Mouse (Mus musculus): Measurements from ENCODE around the gene Filip1. TPM values are rescaled to one million over a fixed set of nuclear protein-coding genes. Genes with fewer than 3 reads are reported as not detected.

The Filip1 gene
- polyA plus RNA-seq, 1 experiment from 2014 or later: 11.1 TPM

DNA sequence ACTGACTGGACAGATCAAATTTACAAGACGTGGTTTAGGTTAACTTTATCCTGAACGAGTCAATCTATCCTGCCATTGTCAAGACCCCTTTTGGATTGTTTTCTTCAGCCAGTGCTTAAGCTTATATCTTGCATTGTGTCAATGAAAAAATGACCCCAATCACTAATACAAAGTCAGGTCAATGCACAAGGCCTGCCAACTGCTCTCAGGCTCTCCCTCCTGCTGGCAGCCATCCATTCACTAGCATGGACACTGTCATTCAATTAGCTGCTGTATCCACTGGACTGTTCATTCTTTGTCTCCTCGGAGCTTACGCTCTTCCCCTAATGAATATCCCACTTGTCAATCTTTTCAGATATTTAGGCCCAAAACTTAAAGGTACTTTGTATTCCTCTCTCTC is 189.2 kb downstream of the Filip1 start:
- Histone ChIP-seq H3K4me3 (replicated peaks; ENCODE audit: low read length) (no peak overlapping the region), H3K27ac (ENCODE audit: low read length) (no peak overlapping the region), H3K9ac (ENCODE audit: low read length) (no peak overlapping the region), H3K36me3 (ENCODE audit: control insufficient read depth, insufficient read depth, low read length) (no peaks in the 10 kb centered on the region), H3K4me1 (ENCODE audit: control insufficient read depth, insufficient read depth, low read length) (no peaks in the 10 kb centered on the region), H3K4me2 (ENCODE audit: low read depth, low read length) (no peak overlapping the region), H3K9me3 (replicated peaks; ENCODE audit: control insufficient read depth, low read length) (0 out of 2 replicates have a peak, but pooled peaks cover 4% of the 10 kb centered on the region), H3K27me3 (ENCODE audit: control insufficient read depth, insufficient read depth, low read length) (no peaks in the 10 kb centered on the region)
- 77% methylated on average over 4 of the region's 4 CpGs for WGBS
- no peak for ATAC-seq (ENCODE audit: insufficient read depth, low FRiP score)

DNA sequence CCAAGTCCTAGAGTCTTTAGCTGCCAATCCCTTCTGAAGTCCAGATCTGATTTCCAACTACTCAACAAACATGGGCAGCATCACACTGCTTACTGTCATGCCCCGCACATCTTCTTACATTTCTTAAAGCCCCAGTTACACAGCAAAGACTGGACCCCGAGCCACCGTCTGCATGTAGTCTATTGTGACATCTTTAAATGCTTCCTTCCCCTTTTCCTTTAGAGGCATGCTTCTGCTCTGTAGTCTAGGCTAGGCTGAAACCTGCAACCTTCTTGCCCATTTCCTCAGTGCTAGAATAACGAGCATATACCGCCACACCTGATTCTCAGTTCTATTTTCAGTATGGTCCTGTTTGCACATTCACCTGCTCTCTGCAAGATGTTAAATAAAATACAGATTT is 196.2 kb downstream of the Filip1 start:
- Histone ChIP-seq H3K4me1 (ENCODE audit: control insufficient read depth, insufficient read depth, low read length) (no peaks in the 10 kb centered on the region), H3K4me2 (ENCODE audit: low read depth, low read length) (no peak overlapping the region), H3K9me3 (replicated peaks; ENCODE audit: control insufficient read depth, low read length) (peaks cover 4% of the 10 kb centered on the region; the same call in 1 of the 2 replicates), H3K27me3 (ENCODE audit: control insufficient read depth, insufficient read depth, low read length) (no peaks in the 10 kb centered on the region), H3K4me3 (replicated peaks; ENCODE audit: low read length) (no peak overlapping the region), H3K27ac (ENCODE audit: low read length) (no peak overlapping the region), H3K9ac (ENCODE audit: low read length) (no peak overlapping the region), H3K36me3 (ENCODE audit: control insufficient read depth, insufficient read depth, low read length) (no peaks in the 10 kb centered on the region)
- no peak for ATAC-seq (ENCODE audit: insufficient read depth, low FRiP score)
- WGBS: 83% methylated on average over 5 of the region's 5 CpGs

DNA sequence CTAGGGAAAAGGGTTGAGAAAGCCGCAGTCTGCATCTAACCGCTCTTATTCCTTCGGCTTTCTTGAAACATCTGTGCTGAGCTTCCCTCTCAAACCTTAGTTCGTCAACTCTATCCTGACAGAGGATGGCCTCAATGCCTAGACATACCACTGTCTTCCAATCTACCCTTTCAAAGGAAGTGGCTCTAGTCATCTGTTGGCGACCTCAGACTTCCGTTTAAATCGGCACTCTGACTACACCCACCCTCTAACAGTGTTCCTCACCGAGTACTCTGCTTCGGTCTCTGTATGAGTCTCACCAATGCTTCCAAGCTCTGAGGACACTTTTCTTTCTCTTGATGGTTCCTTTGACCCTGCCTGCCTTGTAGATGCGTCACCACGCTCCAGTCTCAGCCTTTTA is 196.6 kb downstream of the Filip1 start:
- Histone ChIP-seq H3K27ac (ENCODE audit: low read length) (no peak overlapping the region), H3K4me3 (replicated peaks; ENCODE audit: low read length) (no peak overlapping the region), H3K4me1 (ENCODE audit: control insufficient read depth, insufficient read depth, low read length) (no peaks in the 10 kb centered on the region), H3K27me3 (ENCODE audit: control insufficient read depth, insufficient read depth, low read length) (no peaks in the 10 kb centered on the region), H3K4me2 (ENCODE audit: low read depth, low read length) (no peak overlapping the region), H3K9me3 (replicated peaks; ENCODE audit: control insufficient read depth, low read length) (peaks cover 4% of the 10 kb centered on the region; the same call in 1 of the 2 replicates), H3K9ac (ENCODE audit: low read length) (no peak overlapping the region), H3K36me3 (ENCODE audit: control insufficient read depth, insufficient read depth, low read length) (no peaks in the 10 kb centered on the region)
- 86% methylated on average over 11 of the region's 11 CpGs for WGBS
- ATAC-seq (ENCODE audit: insufficient read depth, low FRiP score): no peak

DNA sequence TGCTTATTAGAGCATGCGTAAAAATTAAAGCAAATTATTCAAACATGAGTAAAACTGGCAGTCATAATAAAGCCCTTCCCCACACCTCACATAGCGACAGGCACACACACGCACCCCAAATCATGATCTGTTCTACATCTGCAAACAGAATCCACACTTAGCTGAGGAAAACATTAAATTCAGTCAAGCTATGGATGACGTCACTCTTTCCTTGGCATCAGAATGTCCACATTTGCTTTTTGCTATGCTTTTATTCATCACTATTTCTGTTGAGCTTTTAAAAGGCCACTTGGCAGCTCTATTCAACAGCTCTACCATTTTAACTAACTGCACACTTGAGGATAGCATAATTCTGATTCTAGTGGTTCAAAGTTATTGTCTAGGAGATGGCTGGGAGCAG is 198.1 kb downstream of the Filip1 start:
- Histone ChIP-seq H3K27ac (ENCODE audit: low read length) (no peak overlapping the region), H3K9ac (ENCODE audit: low read length) (no peak overlapping the region), H3K27me3 (ENCODE audit: control insufficient read depth, insufficient read depth, low read length) (no peaks in the 10 kb centered on the region), H3K4me3 (replicated peaks; ENCODE audit: low read length) (no peak overlapping the region), H3K9me3 (replicated peaks; ENCODE audit: control insufficient read depth, low read length) (peaks cover 4% of the 10 kb centered on the region; the same call in 1 of the 2 replicates), H3K4me2 (ENCODE audit: low read depth, low read length) (no peak overlapping the region), H3K36me3 (ENCODE audit: control insufficient read depth, insufficient read depth, low read length) (no peaks in the 10 kb centered on the region), H3K4me1 (ENCODE audit: control insufficient read depth, insufficient read depth, low read length) (no peaks in the 10 kb centered on the region)
- WGBS: 82% methylated on average over 4 of the region's 4 CpGs
- no peak for ATAC-seq (ENCODE audit: insufficient read depth, low FRiP score)

- WGBS: 71% methylated on average over 10 of the region's 11 CpGs
- H3K27ac ChIP-seq (ENCODE audit: low read length): no peak overlapping the region
- ATAC-seq (ENCODE audit: insufficient read depth, low FRiP score): no peak
- no peaks in the 10 kb centered on the region for H3K27me3 ChIP-seq (ENCODE audit: control insufficient read depth, insufficient read depth, low read length)
- no peaks in the 10 kb centered on the region for H3K9me3 ChIP-seq (replicated peaks; ENCODE audit: control insufficient read depth, low read length)
- H3K4me2 ChIP-seq (ENCODE audit: low read depth, low read length): no peak overlapping the region
- no peaks in the 10 kb centered on the region for H3K36me3 ChIP-seq (ENCODE audit: control insufficient read depth, insufficient read depth, low read length)
- no peak overlapping the region for H3K9ac ChIP-seq (ENCODE audit: low read length)
- H3K4me1 ChIP-seq (ENCODE audit: control insufficient read depth, insufficient read depth, low read length): 0 out of 2 replicates have a peak, but pooled peaks cover 8% of the 10 kb centered on the region
- no peak overlapping the region for H3K4me3 ChIP-seq (replicated peaks; ENCODE audit: low read length)
Observed at GRCm38 (mm10) chr9:79810969-79811902, 201.4 kb downstream of the Filip1 start.

GRCm38 (mm10) chr9:79810534-79810933 is 202.1 kb downstream of the Filip1 start:
- no peak for ATAC-seq (ENCODE audit: insufficient read depth, low FRiP score)

DNA sequence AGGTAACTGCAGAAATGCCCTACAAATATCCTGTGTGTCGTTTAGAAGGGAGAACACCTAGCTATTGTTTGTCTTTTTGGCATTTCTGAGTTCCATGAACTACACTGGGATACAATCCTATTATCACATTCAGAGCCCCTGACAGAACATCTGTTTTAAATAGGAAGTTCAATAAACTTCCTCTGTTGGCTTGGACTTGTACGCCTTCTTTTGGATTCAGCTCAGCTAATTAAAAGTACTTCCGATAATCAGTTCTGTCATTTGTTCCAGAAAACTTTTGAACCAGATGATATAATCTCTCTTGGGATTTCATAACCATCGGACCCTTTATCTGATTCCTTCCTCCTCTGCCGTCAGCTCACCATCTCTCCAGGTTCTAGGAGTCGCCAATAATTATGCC is 203.2 kb downstream of the Filip1 start:
- H3K4me3 ChIP-seq (replicated peaks; ENCODE audit: low read length): no peak overlapping the region
- ATAC-seq (ENCODE audit: insufficient read depth, low FRiP score): no peak
- no peak overlapping the region for H3K9ac ChIP-seq (ENCODE audit: low read length)
- WGBS: 57% methylated on average over 6 of the region's 6 CpGs
- H3K4me1 ChIP-seq (ENCODE audit: control insufficient read depth, insufficient read depth, low read length): 0 out of 2 replicates have a peak, but pooled peaks cover 8% of the 10 kb centered on the region
- H3K9me3 ChIP-seq (replicated peaks; ENCODE audit: control insufficient read depth, low read length): no peaks in the 10 kb centered on the region
- H3K27me3 ChIP-seq (ENCODE audit: control insufficient read depth, insufficient read depth, low read length): no peaks in the 10 kb centered on the region
- no peak overlapping the region for H3K27ac ChIP-seq (ENCODE audit: low read length)
- no peaks in the 10 kb centered on the region for H3K36me3 ChIP-seq (ENCODE audit: control insufficient read depth, insufficient read depth, low read length)
- no peak overlapping the region for H3K4me2 ChIP-seq (ENCODE audit: low read depth, low read length)

More at GRCm38 (mm10) chr9:79810534-79810933, 202.1 kb downstream of the Filip1 start:
- H3K9me3 ChIP-seq (replicated peaks; ENCODE audit: control insufficient read depth, low read length): no peaks in the 10 kb centered on the region
- 0 out of 2 replicates have a peak, but pooled peaks cover 8% of the 10 kb centered on the region for H3K4me1 ChIP-seq (ENCODE audit: control insufficient read depth, insufficient read depth, low read length)
- no peaks in the 10 kb centered on the region for H3K27me3 ChIP-seq (ENCODE audit: control insufficient read depth, insufficient read depth, low read length)
- no peak overlapping the region for H3K4me3 ChIP-seq (replicated peaks; ENCODE audit: low read length)
- H3K4me2 ChIP-seq (ENCODE audit: low read depth, low read length): no peak overlapping the region
- no peaks in the 10 kb centered on the region for H3K36me3 ChIP-seq (ENCODE audit: control insufficient read depth, insufficient read depth, low read length)
- no peak overlapping the region for H3K9ac ChIP-seq (ENCODE audit: low read length)
- H3K27ac ChIP-seq (ENCODE audit: low read length): no peak overlapping the region
- 83% methylated on average over 3 of the region's 3 CpGs for WGBS

GRCm38 (mm10) chr9:79807178-79807577 is 205.5 kb downstream of the Filip1 start:
- Histone ChIP-seq H3K4me3 (replicated peaks; ENCODE audit: low read length) (no peak overlapping the region), H3K27me3 (ENCODE audit: control insufficient read depth, insufficient read depth, low read length) (no peaks in the 10 kb centered on the region), H3K27ac (ENCODE audit: low read length) (no peak overlapping the region), H3K4me2 (ENCODE audit: low read depth, low read length) (no peak overlapping the region), H3K9me3 (replicated peaks; ENCODE audit: control insufficient read depth, low read length) (no peaks in the 10 kb centered on the region), H3K4me1 (ENCODE audit: control insufficient read depth, insufficient read depth, low read length) (0 out of 2 replicates have a peak, but pooled peaks cover 8% of the 10 kb centered on the region), H3K9ac (ENCODE audit: low read length) (no peak overlapping the region), H3K36me3 (ENCODE audit: control insufficient read depth, insufficient read depth, low read length) (no peaks in the 10 kb centered on the region)
- ATAC-seq (ENCODE audit: insufficient read depth, low FRiP score): no peak
- WGBS: 27% methylated on average over 4 of the region's 4 CpGs

GRCm38 (mm10) chr9:79806317-79807075 is 206.2 kb downstream of the Filip1 start:
- Histone ChIP-seq H3K4me1 (ENCODE audit: control insufficient read depth, insufficient read depth, low read length) (0 out of 2 replicates have a peak, but pooled peaks cover 8% of the 10 kb centered on the region), H3K4me3 (replicated peaks; ENCODE audit: low read length) (no peak overlapping the region), H3K9ac (ENCODE audit: low read length) (no peak overlapping the region), H3K36me3 (ENCODE audit: control insufficient read depth, insufficient read depth, low read length) (no peaks in the 10 kb centered on the region), H3K4me2 (ENCODE audit: low read depth, low read length) (no peak overlapping the region), H3K27ac (ENCODE audit: low read length) (no peak overlapping the region), H3K27me3 (ENCODE audit: control insufficient read depth, insufficient read depth, low read length) (no peaks in the 10 kb centered on the region), H3K9me3 (replicated peaks; ENCODE audit: control insufficient read depth, low read length) (no peaks in the 10 kb centered on the region)
- WGBS: 47% methylated on average over 12 of the region's 12 CpGs
- ATAC-seq (ENCODE audit: insufficient read depth, low FRiP score): no peak; the same call in 1 of the 2 replicates
